Mouse (Mus musculus) lung, adult 18-20 months (tissue): ENCODE results near the gene Gm42878.

Experiments used
- DNase-seq, 2 experiments: peaks; one replicate each; pipeline ENCODE4 v3.0.0; 2022; ENCODE audit warnings: mixed read lengths in 2 of 2

The Gm42878 gene

DNA sequence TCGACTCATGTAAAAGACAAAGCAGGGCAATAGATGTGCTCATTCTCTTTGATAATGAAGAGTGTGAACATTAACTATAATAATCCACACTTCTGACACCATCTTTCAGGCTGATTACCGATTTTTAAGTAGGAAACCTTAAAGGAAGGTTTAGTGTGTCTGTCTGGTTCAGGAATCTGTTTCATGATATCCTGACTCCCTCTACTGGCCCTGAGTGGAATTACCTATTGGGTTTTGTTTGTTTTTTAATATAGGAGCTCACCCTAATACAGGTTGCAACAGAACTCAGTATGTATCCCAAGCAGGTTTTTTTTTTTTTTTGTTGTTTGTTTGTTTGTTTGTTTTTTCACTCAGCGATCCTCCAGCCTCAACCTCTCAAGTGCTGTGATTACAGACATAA, 67.6 kb downstream of the Gm42878 start:
- DNase-seq: peak in 1 of 2 experiments; percentile 34

DNA sequence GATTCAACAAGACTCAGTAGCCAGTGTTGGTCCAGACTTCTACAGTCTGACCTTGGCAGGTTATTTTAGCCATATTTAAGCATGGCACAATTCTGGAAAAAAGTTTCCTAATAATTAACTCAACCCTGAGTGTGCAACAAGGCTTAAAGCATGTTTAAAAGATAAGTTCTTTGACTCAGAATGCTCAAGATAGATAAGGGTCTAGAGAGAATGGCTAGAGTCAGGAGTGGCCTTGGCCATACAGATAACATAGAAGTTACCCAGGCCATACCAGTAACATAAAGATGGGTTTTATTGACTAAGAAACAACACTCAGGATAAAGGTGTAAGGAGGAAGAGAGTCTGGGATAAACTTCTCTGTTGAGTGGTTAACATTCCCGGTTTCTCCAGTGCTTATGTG, 69.2 kb downstream of the Gm42878 start:
- DNase-seq: no peak

DNA sequence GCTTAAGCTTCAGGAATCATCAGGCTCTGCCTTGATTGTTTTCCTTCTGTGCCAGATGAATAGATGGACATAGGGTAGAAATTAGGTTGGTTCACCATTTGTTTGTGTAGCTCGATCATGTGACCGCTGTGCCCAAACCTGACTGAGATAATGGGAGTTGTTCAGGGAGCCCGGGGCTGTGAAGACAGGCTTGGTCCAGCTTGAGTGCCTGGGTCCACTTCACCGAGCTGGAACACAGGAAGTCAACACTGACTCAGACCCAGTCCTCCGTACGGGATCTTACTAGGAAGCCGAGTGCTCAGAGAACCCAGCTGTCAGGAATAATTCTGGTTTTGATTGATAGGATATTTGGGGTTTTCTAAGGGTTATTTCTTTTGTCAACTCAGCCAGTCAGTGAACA, 70.7 kb downstream of the Gm42878 start:
- DNase-seq: peak; percentile 56 to 70

DNA sequence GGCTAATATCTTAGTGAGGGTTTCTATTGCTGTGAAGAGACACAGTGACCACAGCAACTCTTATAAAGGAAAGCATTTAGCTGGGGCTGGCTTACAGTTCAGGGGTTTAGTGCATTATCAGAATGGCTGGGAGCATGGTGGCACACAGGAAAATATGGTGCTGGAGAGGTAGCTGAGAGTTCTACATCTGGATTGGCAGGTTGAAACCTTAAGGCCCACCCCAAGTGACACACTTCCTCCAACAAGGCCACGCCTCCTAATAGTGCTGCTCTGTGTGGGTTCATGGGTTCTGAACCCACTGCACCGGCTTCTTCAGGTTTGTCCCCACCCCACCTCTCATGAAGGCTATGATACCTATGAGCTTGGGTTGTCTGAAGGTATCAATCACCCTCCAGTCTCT, 72.9 kb downstream of the Gm42878 start:
- no peak for DNase-seq

DNA sequence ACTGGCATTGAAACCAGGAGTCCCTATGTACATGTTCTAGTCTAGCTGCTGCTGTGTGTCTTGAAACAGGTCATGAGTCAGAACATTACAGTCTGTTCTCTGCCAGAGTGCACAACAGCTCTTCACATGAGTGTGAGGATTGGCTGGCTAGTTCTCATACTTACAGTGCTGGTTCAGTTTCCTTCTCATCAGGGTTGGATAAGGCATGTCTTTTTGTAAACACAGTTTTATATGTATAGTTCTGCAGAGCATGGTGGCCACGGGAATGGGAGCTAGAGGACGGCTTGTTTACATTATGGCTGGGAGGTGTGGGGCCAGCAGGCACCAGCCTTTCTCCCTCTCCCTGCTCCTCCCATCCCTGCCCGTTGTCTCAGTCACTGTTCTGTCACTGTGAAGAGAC, 75.7 kb downstream of the Gm42878 start:
- DNase-seq: peak; percentile 24 to 48
